Mouse (Mus musculus) heart, adult 2 months (tissue): ENCODE measurements around the gene Cdk12. TPM values are rescaled to one million over a fixed set of nuclear protein-coding genes. Genes with fewer than 3 reads are reported as not detected.

Source experiments
- DNase-seq, 2 experiments: peaks; one replicate each; pipeline ENCODE4 v3.0.0; 2021
- H3K27ac ChIP-seq: fragments of 200-600 bp; 2 replicates; pipeline ENCODE4 v1.8.1; 2022
- H3K27me3 ChIP-seq: fragments of 200-500 bp; 2 replicates; pipeline ENCODE4 v1.6.1; 2012; ENCODE audit warnings: mild to moderate bottlenecking, low read length, inconsistent platforms, mixed read lengths; ENCODE audit not compliant: control insufficient read depth, insufficient read depth
- H3K36me3 ChIP-seq: fragments of 200-500 bp; 2 replicates; pipeline ENCODE4 v1.6.1; 2012; ENCODE audit warnings: low read length, inconsistent platforms; ENCODE audit not compliant: control insufficient read depth, insufficient read depth
- H3K4me1 ChIP-seq: fragments of 200-500 bp; 2 replicates; pipeline ENCODE4 v1.6.1; 2011; ENCODE audit warnings: low read length; ENCODE audit not compliant: control insufficient read depth, insufficient read depth
- H3K4me3 ChIP-seq: fragments of 200-600 bp; 2 replicates; pipeline ENCODE4 v1.8.1; 2022
- H3K79me2 ChIP-seq: fragments of 200-500 bp; replicated peaks from 2 replicates; pipeline ENCODE4 v1.6.1; 2012; ENCODE audit warnings: mild to moderate bottlenecking, inconsistent platforms, low read length, moderate library complexity, mixed read lengths; ENCODE audit not compliant: control insufficient read depth, insufficient read depth
- H3K9ac ChIP-seq: fragments of 200-500 bp; 2 replicates; pipeline ENCODE4 v1.6.1; 2012; ENCODE audit warnings: low read depth, mild to moderate bottlenecking, control low read depth, inconsistent platforms, low read length, mixed read lengths
- CTCF ChIP-seq: fragments of 200-600 bp; IDR thresholded peaks from 2 replicates; pipeline ENCODE4 v1.8.1; 2022; ENCODE audit warnings: antibody characterized with exemption, mild to moderate bottlenecking, moderate library complexity
- EP300 ChIP-seq: fragments of 200-500 bp; IDR thresholded peaks from 2 replicates; pipeline ENCODE4 v1.6.1; 2011; ENCODE audit warnings: low read depth, low read length, control low read depth; ENCODE audit not compliant: insufficient read depth
- POLR2A ChIP-seq: fragments of 200-500 bp; IDR thresholded peaks from 2 replicates; pipeline ENCODE4 v1.6.1; 2011; ENCODE audit warnings: mild to moderate bottlenecking, low read depth, low read length, control low read depth; ENCODE audit not compliant: insufficient read depth
- WGBS: fragments of 180-500 bp; shearing (Covaris S2); methylation state at CpG from one replicate; pipeline ENCODE4 v1.1.7; 2018; 5-methylcytosine and 5-hydroxymethylcytosine counted together
- intact Hi-C: fragments of 180-260 bp; cut with DNase I; formaldehyde crosslinking; loops from one replicate; pipeline ENCODE4 v1.15.1; 2025
- polyA plus RNA-seq: library from polyadenylated mRNA; depleted of rRNA; stranded (reverse); fragments of >200 nt; gene quantifications from 2 replicates; pipeline ENCODE4 v1.2.3, GENCODE M21; 2012
- total RNA-seq, 2 experiments: library from RNA; stranded (reverse); gene quantifications; 2 replicates each; pipeline ENCODE4 v1.2.3; 2021

The Cdk12 gene
- total and polyA plus RNA-seq, 3 experiments = 7.5 to 21.2 (median 20.6) TPM

- H3K79me2 ChIP-seq = no peaks in the 10 kb centered on the region
- no peak for DNase-seq
- peaks cover 31% of the 10 kb centered on the region for H3K27me3 ChIP-seq
- no peak overlapping the region for H3K9ac ChIP-seq
- 12% methylated on average over 5 of the region's 5 CpGs for WGBS
- intact Hi-C loops = no loop called here
- TF ChIP-seq CTCF (no peak), EP300 (no peak), POLR2A (no peak)
- H3K36me3 ChIP-seq = no peaks in the 10 kb centered on the region
- no peak overlapping the region for H3K4me3 ChIP-seq
- H3K27ac ChIP-seq = no peak overlapping the region
- H3K4me1 ChIP-seq = no peaks in the 10 kb centered on the region
Measured at GRCm38 (mm10) chr11:98321677-98322003, 118.8 kb downstream of the Cdk12 start.

DNA sequence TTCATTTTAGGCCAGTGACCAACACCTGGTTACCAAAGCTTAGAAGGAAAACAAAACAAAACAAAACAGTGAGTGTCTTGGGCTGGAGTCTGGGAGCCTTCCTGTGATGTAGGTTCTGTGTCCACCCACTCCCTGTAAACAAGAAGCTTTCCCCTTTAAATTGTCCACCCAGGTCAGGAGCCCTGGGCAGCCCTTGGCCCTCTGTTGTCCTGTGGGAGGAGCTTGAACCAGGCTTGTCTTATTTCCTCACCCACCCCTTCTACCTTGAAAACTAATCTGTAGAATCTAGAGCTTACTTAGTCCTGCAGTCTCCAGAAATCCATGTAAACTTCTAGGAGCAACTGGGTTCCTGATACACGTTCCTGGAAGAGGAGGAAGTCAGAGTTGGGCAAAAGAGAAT is 119.3 kb downstream of the Cdk12 start:
- Histone ChIP-seq H3K36me3 (no peaks in the 10 kb centered on the region), H3K79me2 (no peaks in the 10 kb centered on the region), H3K9ac (no peak overlapping the region), H3K27ac (no peak overlapping the region), H3K4me3 (no peak overlapping the region), H3K27me3 (peaks cover 34% of the 10 kb centered on the region), H3K4me1 (no peaks in the 10 kb centered on the region)
- WGBS = 5% methylated on average over 1 of the region's 1 CpGs
- DNase-seq = no peak
- TF ChIP-seq CTCF (no peak), EP300 (no peak), POLR2A (no peak)
- intact Hi-C loops = no loop called here

GRCm38 (mm10) chr11:98323136-98323866 is 120.4 kb downstream of the Cdk12 start:
- H3K27ac ChIP-seq = no peak overlapping the region
- no peaks in the 10 kb centered on the region for H3K79me2 ChIP-seq
- WGBS = 5% methylated on average over 10 of the region's 10 CpGs
- H3K27me3 ChIP-seq = peaks cover 39% of the 10 kb centered on the region
- TF ChIP-seq POLR2A (no peak), EP300 (no peak)
- H3K36me3 ChIP-seq = no peaks in the 10 kb centered on the region
- no peak for DNase-seq
- no peak overlapping the region for H3K4me3 ChIP-seq
- intact Hi-C loops = no loop called here
- H3K4me1 ChIP-seq = no peaks in the 10 kb centered on the region
- H3K9ac ChIP-seq = no peak overlapping the region

- H3K4me3 ChIP-seq = no peak overlapping the region
- no peak for TF ChIP-seq EP300
- TF ChIP-seq POLR2A = no peak
- TF ChIP-seq CTCF = no peak
- intact Hi-C loops = no loop called here
- H3K79me2 ChIP-seq = no peaks in the 10 kb centered on the region
- 2% methylated on average over 9 of the region's 9 CpGs for WGBS
- no peaks in the 10 kb centered on the region for H3K36me3 ChIP-seq
- H3K27ac ChIP-seq = no peak overlapping the region
- peaks cover 41% of the 10 kb centered on the region for H3K27me3 ChIP-seq
- H3K9ac ChIP-seq = no peak overlapping the region
- no peak for DNase-seq
- H3K4me1 ChIP-seq = no peaks in the 10 kb centered on the region
Measured at GRCm38 (mm10) chr11:98323933-98324332, 121.1 kb downstream of the Cdk12 start.

DNA sequence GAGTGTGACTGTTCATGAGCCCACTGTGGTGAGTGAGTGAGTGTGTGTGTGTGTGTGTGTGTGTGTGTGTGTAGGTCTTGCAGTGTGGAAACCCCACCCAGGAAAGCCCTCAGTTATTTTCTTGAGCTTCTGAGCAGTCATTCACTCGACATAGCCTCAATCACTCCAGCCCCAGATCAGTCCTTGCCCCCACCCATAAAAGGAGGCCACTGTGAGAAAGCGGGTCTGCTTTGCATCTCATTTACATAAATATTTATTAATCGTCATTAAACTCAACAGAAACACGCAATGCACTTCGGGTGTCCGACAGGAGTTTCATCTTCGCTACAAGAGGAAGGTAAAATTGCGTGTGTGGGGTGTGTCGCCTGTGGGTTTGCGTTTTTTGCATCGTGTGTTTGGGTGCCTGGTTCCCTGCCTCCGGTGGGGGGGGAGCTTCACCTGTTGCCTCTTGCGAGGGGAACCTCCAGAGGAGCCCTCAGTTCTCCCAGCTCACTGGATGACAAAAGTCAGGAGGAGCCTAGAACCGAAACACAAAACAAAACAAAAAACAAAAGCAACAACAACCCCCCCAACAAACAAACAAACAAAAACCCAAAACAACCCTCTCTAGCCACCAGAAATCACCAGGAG is 122.4 kb downstream of the Cdk12 start:
- no peaks in the 10 kb centered on the region for H3K79me2 ChIP-seq
- TF ChIP-seq POLR2A = no peak
- TF ChIP-seq EP300 = no peak
- no peak for TF ChIP-seq CTCF
- no peak overlapping the region for H3K27ac ChIP-seq
- 6% methylated on average over 14 of the region's 14 CpGs for WGBS
- no peaks in the 10 kb centered on the region for H3K36me3 ChIP-seq
- no peak for DNase-seq
- peaks cover 44% of the 10 kb centered on the region for H3K27me3 ChIP-seq
- no peaks in the 10 kb centered on the region for H3K4me1 ChIP-seq
- intact Hi-C loops = loop anchor here (5.0 kb wide), 1 partner anchor 63 kb away; no protein-coding TSS in a partner anchor
- no peak overlapping the region for H3K9ac ChIP-seq
- no peak overlapping the region for H3K4me3 ChIP-seq

- no peak overlapping the region for H3K27ac ChIP-seq
- no peaks in the 10 kb centered on the region for H3K79me2 ChIP-seq
- no peaks in the 10 kb centered on the region for H3K4me1 ChIP-seq
- intact Hi-C loops = loop anchor here (5.0 kb wide), 1 partner anchor 64 kb away; no protein-coding TSS in a partner anchor
- no peaks in the 10 kb centered on the region for H3K36me3 ChIP-seq
- H3K9ac ChIP-seq = no peak overlapping the region
- DNase-seq = no peak
- no peak for TF ChIP-seq EP300
- TF ChIP-seq POLR2A = no peak
- no peak for TF ChIP-seq CTCF
- peaks cover 40% of the 10 kb centered on the region for H3K27me3 ChIP-seq
- H3K4me3 ChIP-seq = no peak overlapping the region
- 5% methylated on average over 21 of the region's 22 CpGs for WGBS
Measured at GRCm38 (mm10) chr11:98325821-98326218, 123.0 kb downstream of the Cdk12 start.
